In the genomic region with DNA sequence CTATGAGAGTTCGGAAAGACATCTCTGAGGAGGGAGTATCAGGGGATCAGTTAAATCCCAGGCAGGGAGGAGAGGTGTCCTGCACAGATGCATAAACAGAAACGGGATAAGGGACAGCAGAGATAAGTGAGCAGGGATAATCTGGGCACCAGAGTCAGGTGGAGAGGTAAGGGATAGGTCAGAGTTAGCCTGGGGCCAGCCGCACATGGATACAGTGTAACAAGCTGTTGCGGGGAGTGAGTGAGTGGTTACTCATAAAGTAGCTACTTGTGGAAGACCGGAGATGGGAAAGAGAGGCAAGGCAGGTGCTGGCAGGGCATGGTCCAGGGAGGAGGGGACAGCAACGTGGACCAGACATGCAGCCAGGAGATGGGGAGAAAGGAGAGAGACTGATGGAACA, we compare ENCODE assay signal across 26 mouse cellular contexts. TPM values are rescaled to one million over a fixed set of nuclear protein-coding genes. Genes with fewer than 3 reads are reported as not detected.
A peak's percentile ranks its signal among the peaks of the same experiment; 100 is the strongest.
DNase-seq lines count a peak whose midpoint lies in the region; ATAC-seq and TF ChIP-seq lines count a peak whose summit lies in the region.
"Had no signal": no experiment of that assay in that cellular context is flagged by ENCODE, and none has a peak within 500 bp of the region (broad histone marks: within the 10 kb centered on the region; RNA-seq: fewer than 3 reads in every experiment).

No protein-coding gene starts in this region.

- H3K4me2 ChIP-seq in heart, embryonic 11.5 days, result no peak overlapping the region
- no peak overlapping the region for H3K4me2 ChIP-seq in heart, embryonic 15.5 days
- H3K4me2 ChIP-seq: embryonic facial prominence, embryonic 12.5 days; embryonic facial prominence, embryonic 15.5 days; hindbrain, embryonic 12.5 days; hindbrain, embryonic 15.5 days had no signal

- H3K4me1 ChIP-seq in heart, embryonic 11.5 days (ENCODE audit: control insufficient read depth, insufficient read depth, low read length), result peaks cover 67% of the 10 kb centered on the region
- H3K4me1 ChIP-seq in heart, embryonic 15.5 days (replicated peaks), result peaks cover 78% of the 10 kb centered on the region
- H3K4me1 ChIP-seq: embryonic facial prominence, embryonic 12.5 days; embryonic facial prominence, embryonic 15.5 days; hindbrain, embryonic 12.5 days; hindbrain, embryonic 15.5 days had no signal

- intact Hi-C loops in gastrocnemius, adult 2 months (cut with DNase I), result no loop called here

- no peak for TF ChIP-seq CTCF in gastrocnemius, adult 2 months (IDR thresholded peaks at IDR 0.05)

- DNase-seq in gastrocnemius, adult 2 months, result peak; percentile 63
- DNase-seq in gastrocnemius, postnatal 10 days, result no peak
- no peak for DNase-seq in heart, postnatal 4 days
- DNase-seq in heart, adult 18-20 months, result no peak
- peak; percentile 70 for DNase-seq in skeletal muscle tissue, adult 2 months (ENCODE audit: low read depth, low spot score)
- no peak for DNase-seq in cerebellum, postnatal 14 days
- DNase-seq: adrenal gland, postnatal 10 days; adrenal gland, postnatal 36 days; B cell, adult 2 months; cerebellum, adult 18-20 months; cerebellum, adult 9-10 months; cerebellum, postnatal 25 days; forebrain, postnatal 0 days; gastrocnemius, postnatal 25 days; kidney, adult 2 months had no signal

- no peaks in the 10 kb centered on the region for H3K27me3 ChIP-seq in heart, embryonic 11.5 days (ENCODE audit: control insufficient read depth, insufficient read depth, low read length)
- H3K27me3 ChIP-seq in heart, embryonic 15.5 days, result no peaks in the 10 kb centered on the region
- H3K27me3 ChIP-seq: CH12.LX; embryonic facial prominence, embryonic 12.5 days; embryonic facial prominence, embryonic 15.5 days; hindbrain, embryonic 12.5 days; hindbrain, embryonic 15.5 days; Patski had no signal

- ATAC-seq in heart, embryonic 11.5 days (replicated peaks; ENCODE audit: insufficient number of reproducible peaks, low FRiP score, low TSS enrichment), result no peak
- no peak for ATAC-seq in heart, embryonic 15.5 days (replicated peaks; ENCODE audit: insufficient number of reproducible peaks, insufficient read depth, low FRiP score, low read depth)
- ATAC-seq: forebrain, embryonic 14.5 days; forebrain, postnatal 0 days; intestine, postnatal 0 days; Patski had no signal

- WGBS in heart, embryonic 11.5 days (ENCODE audit: insufficient replicate concordance), result 53% methylated on average over 6 of the region's 6 CpGs
- 45% methylated on average over 6 of the region's 6 CpGs for WGBS in heart, embryonic 15.5 days

- H3K4me3 ChIP-seq in gastrocnemius, adult 2 months, result peak overlapping the region; percentile 11; the same call in 1 of the 2 replicates
- no peak overlapping the region for H3K4me3 ChIP-seq in heart, embryonic 11.5 days (ENCODE audit: low read depth, low read length)
- H3K4me3 ChIP-seq in heart, embryonic 15.5 days, result no peak overlapping the region
- H3K4me3 ChIP-seq: embryonic facial prominence, embryonic 12.5 days; embryonic facial prominence, embryonic 15.5 days; hindbrain, embryonic 12.5 days; hindbrain, embryonic 15.5 days had no signal

- peak overlapping the region; percentile 93 for H3K27ac ChIP-seq in gastrocnemius, adult 2 months
- H3K27ac ChIP-seq in heart, embryonic 11.5 days (ENCODE audit: low read depth, low read length), result peak overlapping the region; percentile 18; the same call in 1 of the 2 replicates
- peak overlapping the region; percentile 81; the same call in 1 of the 2 replicates for H3K27ac ChIP-seq in heart, embryonic 15.5 days
- H3K27ac ChIP-seq: embryonic facial prominence, embryonic 12.5 days; embryonic facial prominence, embryonic 15.5 days; hindbrain, embryonic 12.5 days; hindbrain, embryonic 15.5 days had no signal

- no peaks in the 10 kb centered on the region for H3K9me3 ChIP-seq in heart, embryonic 11.5 days (replicated peaks; ENCODE audit: control insufficient read depth, low read length)
- no peaks in the 10 kb centered on the region for H3K9me3 ChIP-seq in heart, embryonic 15.5 days (replicated peaks)
- H3K9me3 ChIP-seq: embryonic facial prominence, embryonic 12.5 days; embryonic facial prominence, embryonic 15.5 days; G1E; hindbrain, embryonic 12.5 days; hindbrain, embryonic 15.5 days had no signal

- H3K9ac ChIP-seq in heart, embryonic 11.5 days (ENCODE audit: low read depth, low read length), result no peak overlapping the region; the same call in 1 of the 2 replicates
- no peak overlapping the region for H3K9ac ChIP-seq in heart, embryonic 15.5 days
- H3K9ac ChIP-seq: embryonic facial prominence, embryonic 12.5 days; embryonic facial prominence, embryonic 15.5 days; forebrain, postnatal 0 days; hindbrain, embryonic 12.5 days; hindbrain, embryonic 15.5 days had no signal

- 0 out of 2 replicates have a peak, but pooled peaks cover 3% of the 10 kb centered on the region for H3K36me3 ChIP-seq in heart, embryonic 11.5 days (ENCODE audit: control insufficient read depth, insufficient read depth, low read length)
- H3K36me3 ChIP-seq in heart, embryonic 15.5 days, result 0 out of 2 replicates have a peak, but pooled peaks cover 3% of the 10 kb centered on the region
- H3K36me3 ChIP-seq: embryonic facial prominence, embryonic 12.5 days; embryonic facial prominence, embryonic 15.5 days; hindbrain, embryonic 12.5 days; hindbrain, embryonic 15.5 days had no signal

RNA-seq across cellular contexts. Expression of a gene that starts 35.7 kb away (rescaled TPM):
- 1 to 10 TPM; 7.0 to 8.7 TPM for total RNA-seq in gastrocnemius, adult 2 months (2021)
- total RNA-seq in gastrocnemius, postnatal 10 days (2021), result 10 to 100 TPM; 34.6 to 46.9 TPM
- polyA plus RNA-seq in heart, embryonic 11.5 days (2014; fragmentation: Nextera tagmentation; extraction: Ambion mirVana), result 129 and 143 TPM in 2 replicates
- total RNA-seq in heart, postnatal 4 days (2021), result 10 to 100 TPM; 65.0 to 65.2 TPM
- polyA plus RNA-seq in heart, embryonic 15.5 days (2015; fragmentation: Nextera tagmentation; extraction: Ambion mirVana), result 89.9 and 105 TPM in 2 replicates
- total RNA-seq in heart, adult 18-20 months (2021), result 10 to 100 TPM; 12.8 to 13.2 TPM

RNA-seq across cellular contexts. Expression of a gene that starts 39.5 kb away (rescaled TPM):
- total RNA-seq in gastrocnemius, adult 2 months (2021), result 10 to 100 TPM; 93.3 to 95.0 TPM
- total RNA-seq in gastrocnemius, postnatal 10 days (2021), result 100 to 1,000 TPM; 128 to 138 TPM
- polyA plus RNA-seq in heart, embryonic 11.5 days (2014; fragmentation: Nextera tagmentation; extraction: Ambion mirVana), result 85.4 and 91.8 TPM in 2 replicates
- total RNA-seq in heart, postnatal 4 days (2021), result 100 to 1,000 TPM; 107 to 115 TPM
- polyA plus RNA-seq in heart, embryonic 15.5 days (2015; fragmentation: Nextera tagmentation; extraction: Ambion mirVana), result 90.4 and 98.4 TPM in 2 replicates
- total RNA-seq in heart, adult 18-20 months (2021), result 10 to 100 TPM; 66.6 to 67.6 TPM

Comparison
In these comparisons a context has a peak if more than half of its experiments do, and no peak if none do; other contexts are left out.
1. DNase-seq: peak in gastrocnemius, adult 2 months (single experiment) and skeletal muscle tissue, adult 2 months (single experiment); none in gastrocnemius, postnatal 10 days (single experiment), heart, postnatal 4 days (single experiment), heart, adult 18-20 months (0 of 2) and cerebellum, postnatal 14 days (0 of 2).
2. H3K27ac ChIP-seq: peak in every context shown above with its lines; median percentile 93 in gastrocnemius, adult 2 months; 81 in heart, embryonic 15.5 days; 18 in heart, embryonic 11.5 days.